Mouse (Mus musculus): ENCODE results near the gene Olfr608. TPM values are rescaled to one million over a fixed set of nuclear protein-coding genes. Genes with fewer than 3 reads are reported as not detected.

Gene Olfr608
- polyA plus RNA-seq (2017; shearing (Covaris generic)), result not detected

DNA sequence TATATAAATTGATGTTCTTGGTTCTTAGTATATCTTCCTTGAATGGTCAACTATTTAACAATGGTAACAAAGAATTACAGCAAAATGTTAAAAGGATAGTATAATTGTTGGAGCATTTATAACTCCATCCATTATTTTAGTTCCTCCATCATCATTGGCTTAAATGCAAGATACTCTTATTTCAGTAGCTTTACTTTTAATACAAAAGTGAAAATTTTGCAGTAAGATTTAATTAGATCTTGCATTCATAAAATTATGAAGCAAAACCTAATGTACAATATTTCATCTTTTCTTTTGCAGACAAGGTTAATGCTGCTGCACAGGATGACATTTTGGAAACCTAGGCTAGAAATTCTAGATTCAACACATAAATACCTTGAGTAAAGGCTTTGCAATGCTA lies at the start of gene Olfr608:
TSS of gene Olfr608 (plus strand) at position 301 of the 400 bp plus-strand sequence.

GRCm38 (mm10) chr7:103445339-103445738 lies 24.3 kb upstream of the Olfr608 start, which contains the start of gene Olfr605:
Gene Olfr605, minus strand, starts transcription at chr7:103445439.

GRCm38 (mm10) chr7:103448746-103449145 lies 20.9 kb upstream of the Olfr608 start, which contains the start of gene Olfr606:
Gene Olfr606, plus strand, starts transcription at chr7:103449046.

GRCm38 (mm10) chr7:103497962-103498361 lies 28.3 kb downstream of the Olfr608 start, which contains the start of gene Olfr609:
Gene Olfr609, minus strand, starts transcription at chr7:103498062.

DNA sequence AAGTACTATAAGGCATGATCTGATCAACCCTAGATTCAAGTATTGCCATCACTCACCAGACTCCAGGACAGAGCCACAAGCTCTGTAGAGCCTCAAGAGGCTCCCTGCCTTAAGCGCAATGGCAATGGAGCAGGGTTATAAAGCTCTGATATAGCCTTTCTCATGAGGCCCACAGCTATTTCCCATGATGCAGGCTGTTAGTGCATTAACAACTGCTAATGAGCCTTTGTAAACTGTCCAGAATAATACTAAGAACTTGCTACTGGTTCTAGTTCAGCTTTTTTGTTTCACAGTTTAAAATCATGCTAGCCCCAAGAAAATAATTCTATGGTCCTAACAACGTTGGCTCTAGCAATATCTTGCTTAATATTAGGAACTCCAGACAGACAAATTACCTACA lies 42.3 kb downstream of the Olfr608 start, which contains the start of gene Olfr610:
TSS of gene Olfr610 (minus strand) at position 101 of the 400 bp plus-strand sequence.

DNA sequence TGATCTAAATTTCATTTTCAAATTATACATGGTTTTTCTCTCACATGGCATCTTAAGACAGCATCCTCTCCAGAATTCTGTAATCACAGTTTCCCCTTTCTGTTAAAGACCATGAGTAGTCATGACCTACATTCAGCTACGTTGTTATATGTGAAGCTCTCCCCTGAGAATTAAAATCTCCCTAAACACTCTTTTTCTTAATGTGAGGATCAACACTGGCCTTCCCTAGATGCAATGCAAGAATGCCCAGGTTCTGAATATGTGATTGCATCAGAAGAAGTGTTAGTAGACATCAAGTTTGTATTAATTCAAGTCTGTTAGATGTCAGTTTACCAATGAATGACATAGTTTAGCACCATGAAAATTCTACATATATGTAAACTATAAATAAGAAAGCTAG lies 51.1 kb downstream of the Olfr608 start, which contains the start of gene Olfr611:
TSS of gene Olfr611 (minus strand) at position 101 of the 400 bp plus-strand sequence.

Other genes starting within 250 kb of the Olfr608 start
- not detected for gene Usp17ld, start 217.4 kb upstream of the Olfr608 start, polyA plus RNA-seq (2017; shearing (Covaris generic))
- gene Olfr596, start 164.2 kb upstream of the Olfr608 start, polyA plus RNA-seq (2017; shearing (Covaris generic)), result not detected
- gene Olfr597, start 153.6 kb upstream of the Olfr608 start, polyA plus RNA-seq (2017; shearing (Covaris generic)), result not detected
- not detected for gene Olfr598, start 146.3 kb upstream of the Olfr608 start, polyA plus RNA-seq (2017; shearing (Covaris generic))
- not detected for gene Olfr599, start 134.0 kb upstream of the Olfr608 start, polyA plus RNA-seq (2017; shearing (Covaris generic))
- gene Olfr600, start 120.2 kb upstream of the Olfr608 start, polyA plus RNA-seq (2017; shearing (Covaris generic)), result not detected
- gene Olfr601, start 107.2 kb upstream of the Olfr608 start, polyA plus RNA-seq (2017; shearing (Covaris generic)), result not detected
- not detected for gene Olfr603, start 83.7 kb upstream of the Olfr608 start, polyA plus RNA-seq (2017; shearing (Covaris generic))
- gene Usp17lc, start 54.8 kb upstream of the Olfr608 start, polyA plus RNA-seq (2017; shearing (Covaris generic)), result not detected
- gene Olfr605, start 24.4 kb upstream of the Olfr608 start, polyA plus RNA-seq (2017; shearing (Covaris generic)), result not detected
- not detected for gene Olfr606, start 20.8 kb upstream of the Olfr608 start, polyA plus RNA-seq (2017; shearing (Covaris generic))
- 0.13 TPM for gene Olfr607, start 5.7 kb upstream of the Olfr608 start, polyA plus RNA-seq (2017; shearing (Covaris generic))
- gene Olfr609, start 28.2 kb downstream of the Olfr608 start, polyA plus RNA-seq (2017; shearing (Covaris generic)), result not detected
- gene Olfr610, start 42.2 kb downstream of the Olfr608 start, polyA plus RNA-seq (2017; shearing (Covaris generic)), result not detected
- gene Olfr611, start 51.0 kb downstream of the Olfr608 start, polyA plus RNA-seq (2017; shearing (Covaris generic)), result not detected
- gene Olfr612, start 72.8 kb downstream of the Olfr608 start, polyA plus RNA-seq (2017; shearing (Covaris generic)), result not detected
- gene Olfr613, start 78.2 kb downstream of the Olfr608 start, polyA plus RNA-seq (2017; shearing (Covaris generic)), result 0.05 TPM
- not detected for gene Olfr615, start 86.2 kb downstream of the Olfr608 start, polyA plus RNA-seq (2017; shearing (Covaris generic))
- not detected for gene Olfr616, start 99.3 kb downstream of the Olfr608 start, polyA plus RNA-seq (2017; shearing (Covaris generic))
- gene Olfr617, start 103.2 kb downstream of the Olfr608 start, polyA plus RNA-seq (2017; shearing (Covaris generic)), result not detected
- not detected for gene Olfr618, start 120.2 kb downstream of the Olfr608 start, polyA plus RNA-seq (2017; shearing (Covaris generic))
- gene Olfr619, start 130.7 kb downstream of the Olfr608 start, polyA plus RNA-seq (2017; shearing (Covaris generic)), result not detected
- not detected for gene Olfr620, start 142.7 kb downstream of the Olfr608 start, polyA plus RNA-seq (2017; shearing (Covaris generic))
- not detected for gene Olfr622, start 172.8 kb downstream of the Olfr608 start, polyA plus RNA-seq (2017; shearing (Covaris generic))
- not detected for gene Olfr623, start 193.8 kb downstream of the Olfr608 start, polyA plus RNA-seq (2017; shearing (Covaris generic))
- gene Olfr624, start 201.3 kb downstream of the Olfr608 start, polyA plus RNA-seq (2017; shearing (Covaris generic)), result not detected
- not detected for gene Olfr625-ps1, start 212.8 kb downstream of the Olfr608 start, polyA plus RNA-seq (2017; shearing (Covaris generic))
- gene Olfr243, start 244.8 kb downstream of the Olfr608 start, polyA plus RNA-seq (2017; shearing (Covaris generic)), result not detected